Mouse (Mus musculus): ENCODE data around the gene Gng12. TPM values are rescaled to one million over a fixed set of nuclear protein-coding genes. Genes with fewer than 3 reads are reported as not detected.
A peak's percentile ranks its signal among the peaks of the same experiment; 100 is the strongest.

Gng12 gene
- polyA plus RNA-seq, 1 experiment from 2014 or later: 166 TPM

DNA sequence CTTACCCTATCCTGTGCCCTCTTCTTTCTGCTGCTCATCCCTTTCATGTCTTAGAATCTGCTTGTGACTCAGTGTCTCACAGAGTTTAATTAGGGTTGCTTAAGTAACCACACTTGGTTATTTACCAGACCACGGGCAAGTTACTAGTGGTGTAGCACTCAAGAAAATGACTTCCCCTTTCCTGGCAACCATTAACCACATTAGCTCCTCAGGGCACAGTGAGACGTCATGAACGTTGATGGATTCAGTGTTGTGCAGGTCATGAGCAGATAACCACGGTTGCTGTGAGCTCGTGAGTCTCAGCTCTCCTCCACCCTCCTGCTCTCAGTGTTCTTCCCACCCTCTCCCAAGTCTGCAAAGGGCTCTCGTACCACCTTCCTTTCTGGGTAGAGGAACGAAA lies 33.5 kb downstream of the Gng12 start:
- TF ChIP-seq CTCF (IDR thresholded peaks at IDR 0.05; ENCODE audit: low read depth) (no peak), EP300 (optimal IDR thresholded peaks at IDR 0.05) (no peak)
- Histone ChIP-seq H3K27ac (replicated peaks) (no peak overlapping the region), H3K36me3 (ENCODE audit: control insufficient read depth, insufficient read depth, low read length) (no peaks in the 10 kb centered on the region), H3K4me2 (replicated peaks; ENCODE audit: low read depth) (no peak overlapping the region), H3K9ac (ENCODE audit: low read length) (no peak overlapping the region), H3K4me1 (replicated peaks; ENCODE audit: control insufficient read depth, insufficient read depth) (peaks cover 2% of the 10 kb centered on the region; the same call in 1 of the 2 replicates), H3K4me3 (ENCODE audit: low read depth, low read length) (no peak overlapping the region), H3K9me3 (ENCODE audit: control insufficient read depth, low read length) (no peaks in the 10 kb centered on the region), H3K27me3 (ENCODE audit: control insufficient read depth, insufficient read depth, low read length) (no peaks in the 10 kb centered on the region)
- WGBS: 22% methylated on average over 7 of the region's 7 CpGs
- DNase-seq (ENCODE audit: low spot score) (no peak), ATAC-seq (ENCODE audit: low FRiP score, low TSS enrichment) (0 out of 2 replicates have a peak, but pooled peaks have one; percentile 60)

DNA sequence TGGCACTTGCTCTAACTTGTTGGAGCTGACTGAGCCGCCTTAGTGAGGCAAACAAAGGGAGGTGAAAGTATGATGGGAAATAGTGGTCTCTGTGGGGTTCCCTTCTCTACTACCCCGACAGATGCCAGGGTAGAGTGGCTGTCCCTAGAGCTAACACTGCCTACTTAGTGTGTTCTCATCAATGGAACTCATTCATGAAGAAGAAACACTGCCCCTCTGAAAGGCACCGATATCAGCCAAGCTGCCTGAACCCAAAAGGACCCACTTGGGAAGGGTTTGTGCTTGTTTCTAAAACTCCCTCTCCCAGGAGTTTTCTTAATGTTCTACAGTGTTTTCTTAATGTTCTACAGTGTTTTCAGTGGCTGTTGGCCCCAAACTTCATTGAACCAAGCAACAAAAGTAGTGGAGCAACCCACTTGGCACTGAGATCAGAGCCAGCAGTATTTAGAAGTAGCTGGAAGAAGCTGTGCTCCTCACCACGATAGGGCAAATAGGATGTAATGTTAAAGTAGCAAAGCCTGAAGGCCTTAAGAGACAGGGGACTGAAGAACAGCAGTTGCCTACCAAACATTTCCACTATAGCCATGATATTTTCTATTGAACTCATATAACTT lies 36.1 kb downstream of the Gng12 start:
- DNase-seq (ENCODE audit: low spot score) (no peak), ATAC-seq (ENCODE audit: low FRiP score, low TSS enrichment) (no peak)
- no peaks in the 10 kb centered on the region for H3K9me3 ChIP-seq (ENCODE audit: control insufficient read depth, low read length)
- no peak overlapping the region for H3K27ac ChIP-seq (replicated peaks)
- H3K36me3 ChIP-seq (ENCODE audit: control insufficient read depth, insufficient read depth, low read length): no peaks in the 10 kb centered on the region
- no peak overlapping the region for H3K4me2 ChIP-seq (replicated peaks; ENCODE audit: low read depth)
- WGBS: 65% methylated on average over 4 of the region's 4 CpGs
- 0 out of 2 replicates have a peak, but pooled peaks cover 2% of the 10 kb centered on the region for H3K4me1 ChIP-seq (replicated peaks; ENCODE audit: control insufficient read depth, insufficient read depth)
- TF ChIP-seq CTCF (IDR thresholded peaks at IDR 0.05; ENCODE audit: low read depth): no peak
- no peak for TF ChIP-seq EP300 (optimal IDR thresholded peaks at IDR 0.05)
- H3K27me3 ChIP-seq (ENCODE audit: control insufficient read depth, insufficient read depth, low read length): no peaks in the 10 kb centered on the region
- no peak overlapping the region for H3K9ac ChIP-seq (ENCODE audit: low read length)
- H3K4me3 ChIP-seq (ENCODE audit: low read depth, low read length): no peak overlapping the region

DNA sequence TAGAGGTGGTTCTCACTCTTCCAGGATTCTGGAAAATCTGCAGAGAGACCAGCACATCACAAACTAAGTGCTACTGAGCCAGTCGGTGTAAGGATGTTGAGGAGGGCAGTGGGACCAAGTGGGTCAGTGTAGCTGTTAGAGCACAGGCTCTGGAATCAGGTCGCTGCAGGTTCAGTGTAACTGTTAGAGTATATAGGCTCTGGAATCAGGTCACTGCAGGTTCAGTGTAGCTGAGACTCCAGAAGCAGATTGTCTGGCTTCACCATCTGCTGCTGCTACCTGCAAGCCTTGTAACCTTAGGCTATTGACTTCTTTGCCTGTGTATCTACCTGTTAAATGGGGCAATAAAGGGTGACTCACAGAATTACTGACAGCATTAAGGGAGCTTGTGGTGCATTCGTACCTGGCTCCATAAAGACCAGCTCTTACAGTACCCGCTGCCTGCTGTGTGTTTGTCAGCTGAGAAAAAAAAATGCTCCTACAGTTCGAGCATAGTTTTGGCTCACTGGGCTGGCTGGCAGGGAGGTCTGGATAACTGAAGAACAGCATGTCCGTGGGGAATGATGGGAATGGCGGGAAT lies 44.5 kb downstream of the Gng12 start:
- no peak overlapping the region for H3K4me2 ChIP-seq (replicated peaks; ENCODE audit: low read depth)
- H3K4me1 ChIP-seq (replicated peaks; ENCODE audit: control insufficient read depth, insufficient read depth): 0 out of 2 replicates have a peak, but pooled peaks cover 3% of the 10 kb centered on the region
- DNase-seq (ENCODE audit: low spot score): no peak
- H3K27me3 ChIP-seq (ENCODE audit: control insufficient read depth, insufficient read depth, low read length): no peaks in the 10 kb centered on the region
- no peak overlapping the region for H3K27ac ChIP-seq (replicated peaks)
- ATAC-seq (ENCODE audit: low FRiP score, low TSS enrichment): no peak
- no peak for TF ChIP-seq CTCF (IDR thresholded peaks at IDR 0.05; ENCODE audit: low read depth)
- TF ChIP-seq EP300 (optimal IDR thresholded peaks at IDR 0.05): no peak
- H3K9ac ChIP-seq (ENCODE audit: low read length): no peak overlapping the region; the same call in 1 of the 2 replicates
- no peaks in the 10 kb centered on the region for H3K9me3 ChIP-seq (ENCODE audit: control insufficient read depth, low read length)
- H3K36me3 ChIP-seq (ENCODE audit: control insufficient read depth, insufficient read depth, low read length): no peaks in the 10 kb centered on the region
- no peak overlapping the region for H3K4me3 ChIP-seq (ENCODE audit: low read depth, low read length)
- 51% methylated on average over 7 of the region's 7 CpGs for whole genome bisulfite sequencing

DNA sequence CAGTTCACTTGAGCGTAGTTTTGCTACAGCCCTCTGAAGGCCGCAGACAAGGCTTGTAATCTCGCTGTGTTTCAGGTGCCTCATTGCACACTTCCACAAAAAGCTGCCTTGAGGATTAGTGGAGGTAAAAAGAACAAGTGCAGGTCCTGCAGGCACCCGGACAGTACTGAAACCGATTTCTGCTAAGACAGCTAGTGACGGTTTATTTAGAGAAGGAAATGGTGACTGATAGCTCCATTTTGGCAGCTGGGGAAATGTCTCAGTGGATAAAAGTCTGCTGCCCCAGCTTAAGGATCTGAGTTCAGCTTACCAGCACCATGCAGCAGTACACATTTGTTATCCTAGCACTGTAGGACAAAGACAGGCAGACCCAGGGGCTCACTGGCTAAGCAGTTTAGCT lies 45.6 kb downstream of the Gng12 start:
- H3K36me3 ChIP-seq (ENCODE audit: control insufficient read depth, insufficient read depth, low read length): no peaks in the 10 kb centered on the region
- no peak for TF ChIP-seq EP300 (optimal IDR thresholded peaks at IDR 0.05)
- TF ChIP-seq CTCF (IDR thresholded peaks at IDR 0.05; ENCODE audit: low read depth): no peak
- WGBS: 51% methylated on average over 6 of the region's 6 CpGs
- no peaks in the 10 kb centered on the region for H3K27me3 ChIP-seq (ENCODE audit: control insufficient read depth, insufficient read depth, low read length)
- H3K9me3 ChIP-seq (ENCODE audit: control insufficient read depth, low read length): no peaks in the 10 kb centered on the region
- H3K4me3 ChIP-seq (ENCODE audit: low read depth, low read length): no peak overlapping the region
- 0 out of 2 replicates have a peak, but pooled peaks cover 3% of the 10 kb centered on the region for H3K4me1 ChIP-seq (replicated peaks; ENCODE audit: control insufficient read depth, insufficient read depth)
- no peak overlapping the region; the same call in 1 of the 2 replicates for H3K27ac ChIP-seq (replicated peaks)
- ATAC-seq (ENCODE audit: low FRiP score, low TSS enrichment) (no peak), DNase-seq (ENCODE audit: low spot score) (no peak)
- no peak overlapping the region for H3K9ac ChIP-seq (ENCODE audit: low read length)
- H3K4me2 ChIP-seq (replicated peaks; ENCODE audit: low read depth): no peak overlapping the region

DNA sequence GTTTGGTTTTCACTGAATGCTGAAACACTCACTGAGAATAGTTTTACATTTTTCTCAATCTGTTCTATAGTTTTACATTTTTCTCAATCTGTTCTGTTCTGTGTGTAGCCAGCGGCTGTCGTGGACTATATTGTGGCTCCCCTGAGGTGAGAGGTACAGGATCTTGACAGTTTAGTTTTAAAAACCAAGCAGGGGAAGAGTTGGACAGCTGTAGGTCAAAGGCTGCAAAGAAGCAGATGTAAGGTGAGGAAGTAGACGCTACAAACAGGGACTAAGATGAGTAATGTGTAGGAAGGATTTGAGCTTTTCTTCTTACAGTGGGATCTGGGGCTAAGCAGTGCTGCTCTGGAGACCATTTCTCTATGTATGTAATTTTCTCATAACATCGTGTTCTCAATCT lies 46.6 kb downstream of the Gng12 start:
- no peak for ATAC-seq (ENCODE audit: low FRiP score, low TSS enrichment)

More for the DNA sequence above, 46.6 kb downstream of the Gng12 start:
- no peak overlapping the region for H3K4me2 ChIP-seq (replicated peaks; ENCODE audit: low read depth)
- 50% methylated on average over 4 of the region's 4 CpGs for WGBS
- TF ChIP-seq CTCF (IDR thresholded peaks at IDR 0.05; ENCODE audit: low read depth) (no peak), EP300 (optimal IDR thresholded peaks at IDR 0.05) (no peak)
- H3K36me3 ChIP-seq (ENCODE audit: control insufficient read depth, insufficient read depth, low read length): no peaks in the 10 kb centered on the region
- no peaks in the 10 kb centered on the region for H3K9me3 ChIP-seq (ENCODE audit: control insufficient read depth, low read length)
- 0 out of 2 replicates have a peak, but pooled peaks cover 3% of the 10 kb centered on the region for H3K4me1 ChIP-seq (replicated peaks; ENCODE audit: control insufficient read depth, insufficient read depth)
- no peak overlapping the region for H3K9ac ChIP-seq (ENCODE audit: low read length)
- no peak for DNase-seq (ENCODE audit: low spot score)
- no peak overlapping the region for H3K4me3 ChIP-seq (ENCODE audit: low read depth, low read length)
- H3K27ac ChIP-seq (replicated peaks): no peak overlapping the region
- H3K27me3 ChIP-seq (ENCODE audit: control insufficient read depth, insufficient read depth, low read length): no peaks in the 10 kb centered on the region

Measured in stomach, postnatal 0 days (tissue).